Mouse (Mus musculus) spleen, postnatal 4 days (tissue): ENCODE measurements around the gene Itsn1.

Source experiments
- DNase-seq, 2 experiments: peaks; one replicate each; pipeline ENCODE4 v3.0.0; 2022; ENCODE audit warnings: low spot score in 2 of 2

Gene Itsn1

DNA sequence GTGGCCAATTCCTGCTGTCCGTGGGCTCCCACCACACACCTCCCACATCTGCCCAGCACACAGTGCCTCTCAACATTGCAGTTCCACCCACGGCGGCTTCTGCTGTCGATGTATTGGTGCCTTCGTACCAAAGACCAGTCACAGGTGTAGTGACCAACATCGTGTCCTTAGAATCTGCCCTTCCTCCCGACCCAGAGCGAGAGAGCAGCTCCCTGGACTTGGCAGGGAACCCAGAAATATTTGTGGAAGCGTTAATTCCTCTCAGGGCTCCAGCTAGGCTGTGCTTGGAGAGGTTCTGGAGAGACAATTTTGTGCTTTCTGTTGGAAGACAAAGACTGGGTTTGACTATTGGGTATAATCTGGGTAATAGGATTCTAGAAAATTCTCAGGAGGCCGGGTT lies 217.2 kb downstream of the Itsn1 start:
- no peak for DNase-seq

DNA sequence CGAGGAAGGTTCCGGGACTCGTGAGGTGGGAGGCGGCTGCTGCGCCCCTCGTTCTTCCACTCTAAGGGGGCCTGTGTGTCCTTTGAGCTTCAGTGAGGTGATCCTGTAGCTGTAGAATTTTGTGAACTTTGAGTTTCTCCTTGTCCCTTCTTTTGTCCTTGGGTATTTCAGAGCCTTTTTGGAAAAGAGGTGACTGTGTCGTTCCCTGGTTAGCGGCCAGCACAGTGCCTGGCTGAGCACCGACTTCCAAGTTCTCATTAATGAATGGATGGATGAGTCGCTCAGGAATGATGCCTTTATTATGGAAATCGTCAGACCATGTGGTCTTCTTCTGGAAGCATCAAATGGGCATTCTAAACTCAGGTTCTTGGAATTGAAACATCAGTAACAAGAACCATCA lies 218.0 kb downstream of the Itsn1 start:
- DNase-seq, result no peak

DNA sequence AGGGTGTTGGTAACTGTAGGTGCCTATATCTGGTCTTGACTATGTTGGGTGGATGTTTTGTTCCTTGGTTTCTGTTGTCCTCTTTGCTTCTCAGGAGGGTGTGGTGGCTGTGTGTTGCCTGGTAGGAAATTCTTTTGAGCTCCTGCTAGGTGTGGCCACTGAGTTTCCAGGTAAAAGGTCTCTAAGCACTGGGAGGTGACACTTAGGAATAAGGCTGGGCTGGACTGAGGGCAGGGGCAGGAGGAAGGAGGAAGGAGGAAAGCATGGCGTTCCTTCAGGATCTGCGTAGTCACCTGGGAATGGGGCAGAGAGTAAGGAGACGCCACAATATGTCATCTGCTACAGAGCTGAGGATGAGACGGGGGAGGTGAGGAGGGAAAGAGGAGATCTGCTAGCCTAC lies 224.9 kb downstream of the Itsn1 start:
- no peak for DNase-seq

GRCm38 (mm10) chr16:91954766-91955165 lies 225.7 kb downstream of the Itsn1 start:
- no peak for DNase-seq

DNA sequence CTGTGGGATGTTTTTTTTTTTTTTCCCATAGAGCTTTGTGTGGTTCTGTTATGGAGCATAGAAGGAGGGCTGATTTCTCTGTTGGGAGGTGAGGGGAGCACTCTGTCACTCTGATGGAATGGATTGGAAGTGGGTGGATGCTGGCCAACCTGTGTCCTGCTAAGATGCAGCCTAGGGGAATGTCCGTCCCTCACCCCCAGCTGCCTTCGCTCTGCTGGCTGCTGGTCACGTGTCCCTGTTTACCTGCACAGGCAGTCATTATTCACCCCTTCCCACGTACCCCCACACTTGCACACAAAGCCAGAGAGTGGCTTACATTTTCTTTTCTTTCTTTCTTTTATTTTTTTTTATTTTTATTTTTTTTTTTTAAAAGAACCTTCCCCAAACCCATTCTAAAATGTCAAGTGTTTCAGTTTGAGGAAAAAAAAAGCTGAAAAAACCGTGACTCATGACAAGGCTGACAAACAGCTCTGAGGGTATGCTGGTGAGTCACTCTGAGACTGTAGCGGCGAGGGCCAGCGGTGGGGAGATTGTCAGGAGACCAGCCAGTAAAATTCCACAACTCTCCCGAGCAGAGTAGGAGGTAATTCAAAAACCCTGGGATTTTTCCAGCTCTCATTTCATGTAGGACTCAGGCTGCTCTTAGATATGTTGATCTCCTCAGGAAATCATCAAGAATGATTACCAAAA lies 233.3 kb downstream of the Itsn1 start:
- DNase-seq, result no peak

DNA sequence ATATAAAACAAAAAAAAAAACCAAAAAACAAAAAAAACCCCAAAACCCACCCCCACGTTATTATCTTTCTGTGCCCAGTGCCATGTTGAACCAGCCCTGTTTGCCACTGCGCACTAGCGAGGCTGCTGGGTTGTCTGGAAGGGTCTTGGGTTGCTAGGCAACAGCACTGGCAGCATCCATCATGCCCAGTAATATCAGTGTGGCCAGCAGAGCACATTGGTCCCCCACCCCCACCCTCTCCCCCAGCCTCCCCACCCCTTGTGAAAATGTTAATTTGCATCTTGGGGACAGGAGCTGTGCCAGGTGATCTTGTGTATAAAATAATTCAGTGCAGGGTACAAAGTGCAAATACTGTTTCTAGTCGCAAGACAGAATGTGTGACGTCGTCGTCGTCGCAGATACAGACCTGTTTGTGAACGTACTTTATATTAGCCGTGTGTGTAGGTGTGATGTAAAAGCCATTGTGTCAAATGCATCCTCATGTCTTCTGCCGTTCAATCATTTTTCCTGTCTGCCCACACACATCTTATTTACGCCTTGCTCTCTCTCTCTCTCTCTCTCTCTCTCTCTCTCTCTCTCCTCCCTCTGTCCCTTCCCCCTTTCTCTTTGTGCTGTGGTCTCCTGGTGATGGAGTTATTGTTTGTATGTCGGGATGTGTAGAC lies 233.9 kb downstream of the Itsn1 start:
- no peak for DNase-seq

DNA sequence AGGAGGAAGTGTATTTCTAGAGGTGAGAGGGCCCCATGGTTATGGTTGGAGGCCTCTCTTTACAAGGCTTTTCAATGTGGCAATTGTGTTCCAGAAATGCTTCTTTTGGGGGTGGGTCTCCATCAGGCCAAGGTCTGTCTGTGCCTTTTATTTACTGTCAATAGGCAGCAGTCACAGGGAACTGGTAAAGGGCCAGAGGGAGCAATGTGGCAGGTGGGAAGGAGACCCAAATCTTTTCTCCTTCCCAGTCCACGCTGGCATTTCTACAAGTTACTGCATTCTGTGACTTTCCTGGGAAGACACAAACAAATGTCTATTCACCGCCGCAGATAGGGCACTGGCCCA lies 234.4 kb downstream of the Itsn1 start:
- no peak for DNase-seq

DNA sequence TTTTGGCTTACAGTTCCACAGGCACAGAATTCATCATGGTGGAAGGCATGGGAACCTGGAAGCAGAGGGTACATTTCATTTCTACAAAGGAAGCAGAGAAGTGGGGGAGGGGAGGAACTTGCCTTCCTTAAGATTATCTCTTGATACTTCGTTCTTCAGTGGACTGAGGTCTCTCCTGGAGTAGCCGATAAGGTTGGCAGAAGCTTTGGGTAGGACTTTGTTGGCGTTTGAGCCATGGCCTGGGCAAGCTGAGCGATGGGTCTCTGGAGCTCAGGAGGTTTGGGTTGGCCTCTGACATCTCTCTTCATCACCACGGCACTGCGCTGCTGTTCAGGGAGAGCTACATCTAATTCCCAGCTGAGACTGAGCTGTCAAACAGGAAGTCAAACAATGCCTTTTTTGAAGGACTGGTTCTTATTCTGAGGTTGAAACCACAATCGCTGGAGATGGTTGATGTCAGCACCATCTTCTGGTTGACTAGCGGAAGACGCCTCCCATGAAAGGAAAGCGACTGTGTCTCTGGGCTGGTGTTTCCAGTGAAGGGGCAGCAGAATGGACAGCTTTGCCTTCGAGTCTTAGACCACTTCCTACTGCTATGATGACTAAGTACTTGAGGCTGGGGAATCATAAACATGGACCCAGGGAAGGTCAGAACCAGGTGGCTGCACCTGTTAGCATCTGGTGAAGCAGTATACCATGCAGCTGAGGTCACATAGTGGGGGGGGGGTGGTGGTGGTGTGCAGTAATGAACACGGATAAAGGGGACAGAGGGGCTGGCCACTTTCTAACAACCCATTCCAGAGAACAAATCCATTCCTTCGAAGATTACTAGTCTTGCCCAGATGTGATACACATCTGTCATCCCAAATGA lies 235.5 kb downstream of the Itsn1 start:
- DNase-seq, result no peak

- DNase-seq, result no peak
Observed at GRCm38 (mm10) chr16:91968725-91969124, 239.6 kb downstream of the Itsn1 start.

GRCm38 (mm10) chr16:91969516-91970031 lies 240.5 kb downstream of the Itsn1 start:
- no peak for DNase-seq
